Mouse (Mus musculus) limb, embryonic 15.5 days (tissue): Measurements from ENCODE around the gene Vangl1. TPM values are rescaled to one million over a fixed set of nuclear protein-coding genes. Genes with fewer than 3 reads are reported as not detected.

Experiments
- ATAC-seq: fragments of 200-750 bp; cut with Nextera tagmentation; 2 replicates; pipeline ENCODE4 v1.8.0; 2017; ENCODE audit warnings: low read depth, moderate TSS enrichment; ENCODE audit not compliant: insufficient number of reproducible peaks, low FRiP score, low TSS enrichment
- H3K27ac ChIP-seq: fragments of 300-500 bp; sonication (generic); 2 replicates; pipeline ENCODE4 v1.5.1; 2015; ENCODE audit warnings: moderate library complexity, mild to moderate bottlenecking, inconsistent platforms
- H3K27me3 ChIP-seq: fragments of 300-500 bp; sonication (generic); 2 replicates; pipeline ENCODE4 v1.6.1; 2015; ENCODE audit warnings: inconsistent platforms
- H3K36me3 ChIP-seq: fragments of 300-500 bp; sonication (generic); 2 replicates; pipeline ENCODE4 v1.6.1; 2015; ENCODE audit warnings: inconsistent platforms
- H3K4me1 ChIP-seq: fragments of 300-500 bp; sonication (generic); 2 replicates; pipeline ENCODE4 v1.6.1; 2015; ENCODE audit warnings: inconsistent platforms
- H3K4me2 ChIP-seq: fragments of 300-500 bp; sonication (generic); 2 replicates; pipeline ENCODE4 v1.6.1; 2015; ENCODE audit warnings: mild to moderate bottlenecking, inconsistent platforms
- H3K4me3 ChIP-seq: fragments of 300-500 bp; sonication (generic); 2 replicates; pipeline ENCODE4 v1.5.1; 2015; ENCODE audit warnings: mild to moderate bottlenecking, inconsistent platforms
- H3K9ac ChIP-seq: fragments of 300-500 bp; sonication (generic); 2 replicates; pipeline ENCODE4 v1.6.1; 2015; ENCODE audit warnings: inconsistent platforms
- H3K9me3 ChIP-seq: fragments of 300-500 bp; sonication (generic); 2 replicates; pipeline ENCODE4 v1.6.1; 2016; ENCODE audit warnings: inconsistent platforms
- WGBS: fragments of 180-500 bp; shearing (Covaris S2); methylation state at CpG from one replicate; pipeline ENCODE4 v1.1.7; 2015; 5-methylcytosine and 5-hydroxymethylcytosine counted together
- polyA plus RNA-seq: library from polyadenylated mRNA; unstranded; fragments of >200 nt; fragmentation: Nextera tagmentation; extraction: Ambion mirVana; gene quantifications from 2 replicates; pipeline ENCODE4 v1.2.1, GENCODE M21; 2015

Vangl1 gene
- 21.1 and 22.8 TPM in 2 replicates for polyA plus RNA-seq

DNA sequence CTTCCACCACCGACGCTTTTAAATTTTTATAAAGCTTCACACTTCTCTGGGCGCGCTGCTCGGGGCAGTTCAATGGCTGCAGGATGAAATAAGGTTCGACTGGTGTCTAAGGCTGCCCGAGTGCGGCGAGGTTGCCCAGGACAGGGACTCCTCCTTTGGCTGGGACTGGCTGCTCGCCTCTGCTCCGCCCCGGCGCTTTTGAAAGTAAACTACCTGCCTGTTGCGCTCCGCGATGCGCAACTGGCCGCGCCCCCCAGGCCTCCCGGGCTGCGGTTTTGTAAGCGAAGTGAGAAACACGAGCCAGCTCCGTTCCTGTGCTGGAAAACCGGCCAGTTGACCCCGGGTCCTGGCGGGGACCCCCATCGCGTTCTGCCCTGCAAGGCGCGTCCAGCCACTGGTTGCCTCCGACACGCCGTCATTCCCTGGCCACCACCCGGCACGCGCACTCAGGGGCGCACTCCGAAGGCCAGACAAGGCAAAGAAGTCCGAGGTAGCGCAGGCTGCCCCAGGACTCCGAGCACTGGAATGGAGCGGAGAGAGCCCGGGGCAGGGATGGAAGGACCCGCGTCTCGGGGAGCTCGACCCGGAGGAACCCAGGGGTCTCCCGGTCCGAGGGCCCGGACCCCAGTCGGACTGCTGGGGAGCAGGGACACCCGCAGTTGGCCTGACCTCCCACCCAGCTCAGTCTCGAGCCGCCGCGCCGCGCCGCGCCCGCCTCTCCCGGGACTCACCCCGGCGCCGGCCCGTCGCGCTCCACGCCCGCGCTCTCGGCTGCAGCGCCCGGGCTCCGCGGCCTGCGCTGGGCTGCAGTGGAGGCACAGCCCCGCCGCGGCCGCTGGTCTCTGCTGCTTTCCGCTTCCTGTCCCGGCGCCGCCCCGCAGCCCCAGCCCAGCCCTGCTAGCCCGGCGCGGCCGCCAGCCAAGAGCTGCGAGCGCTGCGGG is at the start of gene Vangl1:
Gene Vangl1 (minus strand): TSS at position 913 of the 941 bp plus-strand sequence.
- Histone ChIP-seq H3K9me3 (no peaks in the 10 kb centered on the region), H3K4me2 (peak within 1 kb of the TSS; percentile 84), H3K27me3 (peaks cover 6% of the 10 kb centered on the region; the same call in 1 of the 2 replicates), H3K27ac (peak within 1 kb of the TSS; percentile 88), H3K36me3 (no peaks in the 10 kb centered on the region), H3K4me3 (peak within 1 kb of the TSS; percentile 75), H3K9ac (peak within 1 kb of the TSS; percentile 84), H3K4me1 (peaks cover 25% of the 10 kb centered on the region)
- ATAC-seq = peak; percentile 78
- WGBS = under 1% methylated on average over 90 of the region's 95 CpGs

DNA sequence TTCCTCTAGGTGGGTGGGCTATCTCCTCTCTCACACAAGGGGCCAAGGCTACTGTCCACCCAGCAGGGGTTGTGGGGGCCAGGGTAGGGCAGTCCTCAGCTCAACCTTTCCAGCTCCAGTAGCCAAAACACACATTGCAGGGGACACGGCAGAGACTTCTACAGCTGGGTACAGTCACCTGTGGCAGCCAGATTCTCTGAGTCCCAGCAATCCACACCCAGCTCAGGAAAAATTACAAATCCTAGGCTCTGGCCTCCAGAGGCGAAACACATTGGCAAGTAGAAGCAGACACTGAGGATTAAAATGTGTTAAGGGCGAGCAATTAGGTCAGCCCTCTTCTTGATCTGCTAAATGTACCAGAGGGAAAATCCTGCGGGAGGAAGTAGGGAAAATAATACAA is 49.1 kb upstream of the Vangl1 start:
- peaks cover 14% of the 10 kb centered on the region for H3K4me1 ChIP-seq
- no peak overlapping the region for H3K4me2 ChIP-seq
- no peak for ATAC-seq
- no peak overlapping the region for H3K4me3 ChIP-seq
- no peak overlapping the region for H3K27ac ChIP-seq
- no peaks in the 10 kb centered on the region for H3K27me3 ChIP-seq
- no peak overlapping the region for H3K9ac ChIP-seq
- H3K9me3 ChIP-seq = no peaks in the 10 kb centered on the region
- no peaks in the 10 kb centered on the region for H3K36me3 ChIP-seq
- 44% methylated on average over 4 of the region's 4 CpGs for WGBS

DNA sequence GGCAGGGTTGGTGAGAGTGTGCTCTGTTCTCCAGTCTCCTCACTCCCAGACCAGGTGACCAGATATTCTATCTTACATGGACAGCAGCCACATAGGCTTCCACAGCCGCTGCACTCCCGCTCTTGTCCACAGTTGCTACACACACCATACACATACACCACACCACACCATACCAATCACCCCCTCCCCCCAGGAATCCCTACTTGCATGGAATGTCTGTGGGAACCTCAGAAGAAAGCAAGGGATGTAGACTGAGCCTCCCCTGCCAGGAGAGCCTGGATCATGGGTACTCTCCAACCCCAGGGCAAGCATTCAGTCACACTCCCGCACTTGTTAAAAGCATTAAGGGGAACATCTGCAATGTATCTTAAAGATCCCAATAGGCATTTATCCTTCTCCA is 48.4 kb upstream of the Vangl1 start:
- no peaks in the 10 kb centered on the region for H3K9me3 ChIP-seq
- no peak overlapping the region for H3K9ac ChIP-seq
- H3K36me3 ChIP-seq = no peaks in the 10 kb centered on the region
- ATAC-seq = no peak
- H3K27me3 ChIP-seq = no peaks in the 10 kb centered on the region
- peaks cover 14% of the 10 kb centered on the region for H3K4me1 ChIP-seq
- H3K27ac ChIP-seq = no peak overlapping the region
- WGBS = 67% methylated on average over 3 of the region's 3 CpGs
- H3K4me3 ChIP-seq = no peak overlapping the region
- no peak overlapping the region for H3K4me2 ChIP-seq

DNA sequence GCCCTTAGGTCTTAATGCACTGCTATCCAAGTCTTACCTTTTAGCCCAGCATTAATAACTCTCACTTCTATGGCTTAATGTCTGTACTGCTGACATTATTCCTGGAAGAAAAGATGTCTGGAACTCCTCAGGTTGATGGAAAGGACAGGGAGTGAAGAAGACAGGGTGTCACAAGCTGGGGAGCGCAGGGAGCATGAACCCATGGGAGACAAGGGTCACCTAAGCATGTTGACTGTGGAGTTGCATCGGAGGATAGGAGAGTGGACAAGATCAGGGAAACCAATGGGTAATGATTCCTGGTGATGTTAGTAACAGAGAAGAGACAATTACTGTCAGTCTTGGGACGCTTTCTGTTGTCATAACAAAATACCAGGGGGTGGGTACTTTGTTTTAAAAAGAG is 46.4 kb upstream of the Vangl1 start:
- WGBS = 94% methylated on average over 3 of the region's 3 CpGs

DNA sequence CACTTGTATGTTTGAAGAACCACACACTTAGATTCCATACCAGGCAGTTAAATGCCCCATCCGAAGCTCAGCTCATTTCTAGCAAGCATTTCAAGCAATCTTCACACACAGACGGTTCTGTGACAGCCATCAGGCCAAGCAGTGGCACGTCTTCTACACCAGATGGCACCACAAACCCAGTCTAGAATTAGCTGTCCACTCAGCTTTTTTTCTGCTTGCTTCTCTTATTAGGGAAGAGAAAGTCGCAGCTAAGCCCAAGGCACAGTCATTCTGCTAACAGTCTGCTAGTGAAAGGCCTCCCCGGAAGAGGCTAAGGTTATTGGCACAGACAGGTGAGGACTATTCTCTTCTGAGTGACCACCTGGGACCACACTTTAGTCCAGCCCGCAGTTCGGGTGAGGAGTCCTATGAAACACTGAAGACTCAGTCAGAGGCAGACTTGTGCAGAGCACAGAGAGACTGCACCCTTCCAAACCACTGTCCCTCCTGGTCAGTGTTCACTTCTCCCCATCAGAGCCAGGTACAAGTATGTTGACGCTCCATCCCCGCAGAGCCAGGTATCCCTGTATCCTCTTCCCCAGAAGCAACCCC is 45.0 kb upstream of the Vangl1 start:
- H3K4me2 ChIP-seq = no peak overlapping the region
- ATAC-seq = no peak
- H3K9ac ChIP-seq = no peak overlapping the region
- WGBS = 50% methylated on average over 9 of the region's 9 CpGs
- H3K4me3 ChIP-seq = no peak overlapping the region
- no peaks in the 10 kb centered on the region for H3K36me3 ChIP-seq
- H3K4me1 ChIP-seq = peaks cover 14% of the 10 kb centered on the region
- no peaks in the 10 kb centered on the region for H3K9me3 ChIP-seq
- no peaks in the 10 kb centered on the region for H3K27me3 ChIP-seq
- no peak overlapping the region for H3K27ac ChIP-seq

More for the DNA sequence above, 46.4 kb upstream of the Vangl1 start:
- no peak overlapping the region for H3K4me3 ChIP-seq
- peaks cover 14% of the 10 kb centered on the region for H3K4me1 ChIP-seq
- no peaks in the 10 kb centered on the region for H3K36me3 ChIP-seq
- H3K9ac ChIP-seq = no peak overlapping the region
- no peaks in the 10 kb centered on the region for H3K9me3 ChIP-seq
- no peak for ATAC-seq
- H3K27ac ChIP-seq = no peak overlapping the region
- H3K4me2 ChIP-seq = no peak overlapping the region
- no peaks in the 10 kb centered on the region for H3K27me3 ChIP-seq

DNA sequence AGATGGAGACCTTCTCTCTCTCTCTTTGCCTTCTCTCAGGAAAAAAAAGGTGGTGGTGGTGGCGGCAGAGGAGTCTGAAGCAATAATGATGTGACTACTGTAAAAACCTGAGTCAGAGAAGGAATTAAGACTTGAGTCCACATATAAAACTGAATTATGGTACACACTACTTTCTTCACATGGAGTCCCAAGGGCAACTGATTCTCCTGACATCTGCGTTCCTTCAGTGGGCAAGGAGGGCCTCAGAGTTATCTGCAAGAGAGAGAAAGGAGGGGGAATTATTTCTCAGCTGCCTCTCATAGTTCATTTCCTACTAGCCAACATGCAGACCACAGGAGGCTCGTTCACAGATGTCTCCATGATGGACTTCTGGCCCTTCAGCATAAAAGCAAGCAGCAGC is 40.1 kb upstream of the Vangl1 start:
- no peaks in the 10 kb centered on the region for H3K27me3 ChIP-seq
- no peaks in the 10 kb centered on the region for H3K9me3 ChIP-seq
- 82% methylated on average over 3 of the region's 3 CpGs for WGBS
- ATAC-seq = no peak
- no peak overlapping the region for H3K9ac ChIP-seq
- no peak overlapping the region for H3K27ac ChIP-seq
- no peak overlapping the region for H3K4me2 ChIP-seq
- no peaks in the 10 kb centered on the region for H3K4me1 ChIP-seq
- H3K36me3 ChIP-seq = no peaks in the 10 kb centered on the region
- H3K4me3 ChIP-seq = no peak overlapping the region

DNA sequence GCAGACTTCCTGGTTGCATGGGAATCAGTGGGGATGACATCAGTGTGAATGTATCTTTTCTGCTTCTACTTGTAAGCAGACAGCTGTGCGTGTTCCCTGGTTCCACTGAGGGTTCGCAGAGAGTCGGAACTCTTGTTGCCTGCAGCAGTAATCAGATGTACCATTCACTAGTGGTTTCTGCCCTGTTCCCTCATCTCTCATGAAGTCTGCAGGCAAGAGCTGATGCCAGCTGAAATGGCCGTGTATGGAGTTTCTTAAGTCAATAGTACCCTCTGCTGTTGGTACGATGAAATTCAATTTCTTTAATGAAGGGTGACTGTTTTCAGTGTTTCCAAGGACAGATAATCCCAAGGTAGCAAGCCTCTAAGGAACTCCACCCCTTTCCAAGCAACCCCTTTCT is 38.4 kb upstream of the Vangl1 start:
- H3K4me1 ChIP-seq = no peaks in the 10 kb centered on the region
- WGBS = 44% methylated on average over 5 of the region's 5 CpGs
- no peak overlapping the region for H3K27ac ChIP-seq
- H3K4me3 ChIP-seq = no peak overlapping the region
- H3K36me3 ChIP-seq = no peaks in the 10 kb centered on the region
- H3K4me2 ChIP-seq = no peak overlapping the region
- ATAC-seq = no peak
- no peaks in the 10 kb centered on the region for H3K9me3 ChIP-seq
- no peak overlapping the region for H3K9ac ChIP-seq
- H3K27me3 ChIP-seq = no peaks in the 10 kb centered on the region

DNA sequence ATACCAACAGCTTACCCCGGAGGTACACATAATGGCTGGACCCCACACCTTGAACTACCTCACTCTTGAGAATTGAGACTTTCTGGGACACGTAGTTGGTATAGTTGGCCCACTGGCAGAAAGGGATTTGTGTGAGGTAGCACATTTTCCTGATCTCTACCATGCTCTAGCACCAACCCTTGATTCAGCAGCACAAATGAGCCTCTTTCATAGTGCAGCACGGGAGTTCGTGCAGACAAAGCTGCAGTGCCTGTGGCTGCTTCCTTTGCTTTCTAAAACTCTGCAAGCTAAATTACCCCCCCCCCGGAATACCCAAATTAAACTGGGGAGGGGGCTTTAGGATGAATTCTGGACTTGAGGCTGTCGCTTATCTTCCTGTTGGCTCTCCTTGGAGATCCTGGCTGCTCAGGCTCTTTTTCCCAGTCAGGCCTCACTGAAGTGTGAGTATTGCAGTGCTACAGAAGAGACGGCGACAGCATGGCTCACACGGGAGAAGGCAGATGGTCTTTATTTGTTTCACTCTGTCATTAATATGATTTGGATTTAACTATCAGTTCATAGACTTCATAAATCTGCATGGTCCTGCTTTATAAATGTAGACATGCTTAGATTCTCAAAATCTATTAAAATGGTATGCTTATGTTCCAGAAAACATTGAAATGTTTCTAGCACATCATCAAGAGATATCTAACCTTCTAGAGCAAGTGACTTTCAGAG is 27.1 kb upstream of the Vangl1 start:
- Histone ChIP-seq H3K27ac (no peak overlapping the region), H3K4me3 (no peak overlapping the region), H3K4me2 (no peak overlapping the region), H3K9ac (no peak overlapping the region), H3K36me3 (no peaks in the 10 kb centered on the region), H3K4me1 (no peaks in the 10 kb centered on the region), H3K9me3 (no peaks in the 10 kb centered on the region), H3K27me3 (no peaks in the 10 kb centered on the region)
- WGBS = 84% methylated on average over 9 of the region's 9 CpGs
- ATAC-seq = no peak

DNA sequence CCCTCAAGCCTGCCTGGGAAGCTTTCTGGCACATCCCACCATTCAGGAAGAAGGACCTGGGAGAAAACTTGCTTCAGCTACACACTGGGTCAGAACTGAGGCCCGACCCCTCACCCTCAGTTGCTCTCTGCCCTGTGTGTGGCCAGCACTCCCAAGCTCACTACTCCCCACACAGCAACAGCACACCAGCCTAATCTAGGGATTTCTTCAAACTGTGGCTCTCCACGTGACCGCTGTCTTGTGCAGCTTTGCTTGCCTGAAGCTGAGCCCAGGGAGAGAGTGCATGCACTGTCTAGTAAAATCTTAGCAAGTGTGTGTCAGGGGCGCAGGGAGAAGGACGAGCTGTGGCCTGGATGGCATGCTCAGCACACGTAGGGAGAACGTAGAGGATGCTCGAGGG is 18.3 kb upstream of the Vangl1 start:
- WGBS = 84% methylated on average over 8 of the region's 8 CpGs
- Histone ChIP-seq H3K4me1 (no peaks in the 10 kb centered on the region), H3K9ac (no peak overlapping the region), H3K9me3 (no peaks in the 10 kb centered on the region), H3K4me2 (no peak overlapping the region), H3K27ac (no peak overlapping the region), H3K4me3 (no peak overlapping the region), H3K27me3 (no peaks in the 10 kb centered on the region), H3K36me3 (no peaks in the 10 kb centered on the region)
- no peak for ATAC-seq

DNA sequence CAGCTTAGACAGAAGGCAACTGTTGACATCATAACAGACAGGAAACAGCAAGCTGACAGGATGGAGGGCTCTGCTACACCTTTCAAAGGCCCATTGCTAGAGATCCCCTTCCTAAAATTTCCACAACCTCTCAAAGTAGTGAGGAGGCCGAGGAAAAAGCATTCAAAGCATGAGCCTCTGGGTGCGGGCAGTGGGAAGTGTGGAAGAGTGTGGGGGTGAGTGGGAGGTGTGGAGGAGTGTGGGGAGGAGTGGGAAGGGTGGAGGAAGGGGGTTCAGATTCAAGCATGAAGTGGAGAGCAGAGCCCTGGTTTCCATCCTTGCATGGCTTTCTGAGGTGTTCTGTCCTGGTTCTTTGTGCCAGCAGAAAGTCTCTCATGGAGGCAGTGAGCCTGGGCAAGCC is 13.8 kb upstream of the Vangl1 start:
- no peak overlapping the region for H3K27ac ChIP-seq
- H3K9ac ChIP-seq = no peak overlapping the region
- no peaks in the 10 kb centered on the region for H3K36me3 ChIP-seq
- H3K27me3 ChIP-seq = no peaks in the 10 kb centered on the region
- H3K9me3 ChIP-seq = no peaks in the 10 kb centered on the region
- no peaks in the 10 kb centered on the region for H3K4me1 ChIP-seq
- H3K4me2 ChIP-seq = no peak overlapping the region
- no peak overlapping the region for H3K4me3 ChIP-seq
- WGBS = 74% methylated on average over 2 of the region's 2 CpGs
- ATAC-seq = no peak

DNA sequence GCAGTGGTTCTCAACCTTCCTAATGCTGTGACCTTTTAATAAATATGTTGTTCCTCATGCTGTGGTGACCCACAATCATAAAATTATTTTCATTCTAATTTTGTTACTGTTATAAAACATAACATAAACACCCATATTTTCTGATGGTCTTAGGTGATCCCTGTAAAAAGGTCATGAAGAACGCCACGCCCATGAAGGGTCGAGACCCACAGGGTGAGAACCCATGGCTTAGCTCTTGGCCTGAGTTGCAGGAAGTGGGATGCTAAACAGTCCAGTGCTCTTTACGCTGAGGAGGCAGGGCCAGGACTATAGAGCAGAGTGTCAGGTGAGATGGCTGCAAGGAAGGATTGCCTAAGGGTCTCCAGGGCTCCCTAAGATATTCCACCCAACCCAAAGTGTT is 10.2 kb upstream of the Vangl1 start:
- Histone ChIP-seq H3K9ac (no peak overlapping the region), H3K27me3 (no peaks in the 10 kb centered on the region), H3K4me2 (no peak overlapping the region), H3K36me3 (no peaks in the 10 kb centered on the region), H3K27ac (no peak overlapping the region), H3K9me3 (no peaks in the 10 kb centered on the region), H3K4me3 (no peak overlapping the region), H3K4me1 (no peaks in the 10 kb centered on the region)
- ATAC-seq = no peak
- WGBS = 86% methylated on average over 4 of the region's 4 CpGs

DNA sequence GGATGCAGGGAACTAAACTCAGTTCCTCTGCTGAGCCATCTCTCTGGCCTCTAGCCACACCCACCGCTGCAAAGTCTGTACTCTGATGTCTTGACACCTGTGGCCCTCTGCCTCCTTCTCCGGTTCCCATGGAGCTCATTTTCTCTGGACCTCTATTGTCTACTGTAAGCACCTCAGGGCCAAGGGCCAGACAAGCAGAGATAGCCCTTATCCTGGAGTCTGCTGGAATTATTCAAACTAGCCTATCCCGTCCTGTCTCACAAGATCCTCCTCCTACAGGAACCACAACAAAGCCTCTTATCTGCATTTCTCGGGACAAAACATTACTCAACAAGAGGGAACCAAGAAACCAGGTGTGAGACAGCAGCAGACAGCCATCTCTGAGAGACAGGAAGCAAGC is 9.8 kb upstream of the Vangl1 start:
- no peak for ATAC-seq
- Histone ChIP-seq H3K27ac (no peak overlapping the region), H3K4me1 (no peaks in the 10 kb centered on the region), H3K9ac (no peak overlapping the region), H3K4me2 (no peak overlapping the region), H3K27me3 (no peaks in the 10 kb centered on the region), H3K9me3 (no peaks in the 10 kb centered on the region), H3K36me3 (no peaks in the 10 kb centered on the region), H3K4me3 (no peak overlapping the region)
- 62% methylated on average over 4 of the region's 4 CpGs for WGBS
